Mouse (Mus musculus): ENCODE measurements around the gene Cdyl. TPM values are rescaled to one million over a fixed set of nuclear protein-coding genes. Genes with fewer than 3 reads are reported as not detected.

Cdyl gene
- polyA plus RNA-seq, 1 experiment from 2014 or later = 14.9 TPM

- Histone ChIP-seq H3K27ac (ENCODE audit: low read depth) (no peak overlapping the region), H3K27me3 (replicated peaks; ENCODE audit: control insufficient read depth, insufficient read depth, low read length) (no peaks in the 10 kb centered on the region), H3K4me1 (replicated peaks; ENCODE audit: control insufficient read depth, insufficient read depth, low read length) (peaks cover 14% of the 10 kb centered on the region; the same call in 1 of the 2 replicates), H3K4me3 (ENCODE audit: low read depth, low read length) (no peak overlapping the region), H3K4me2 (ENCODE audit: low read length) (no peak overlapping the region), H3K9ac (ENCODE audit: low read length) (no peak overlapping the region), H3K36me3 (ENCODE audit: control insufficient read depth, insufficient read depth, low read length) (peaks cover 23% of the 10 kb centered on the region), H3K9me3 (ENCODE audit: control insufficient read depth, low read length) (no peaks in the 10 kb centered on the region)
- DNase-seq (ENCODE audit: low spot score) (no peak), ATAC-seq (replicated peaks; ENCODE audit: low FRiP score, low TSS enrichment, low read depth) (no peak)
- 86% methylated on average over 16 of the region's 16 CpGs for WGBS
These were observed 156.2 kb downstream of the Cdyl start for GRCm38 (mm10) chr13:35815782-35816368.

- Histone ChIP-seq H3K4me2 (ENCODE audit: low read length) (no peak overlapping the region), H3K4me3 (ENCODE audit: low read depth, low read length) (no peak overlapping the region), H3K9me3 (ENCODE audit: control insufficient read depth, low read length) (no peaks in the 10 kb centered on the region), H3K9ac (ENCODE audit: low read length) (no peak overlapping the region), H3K27ac (ENCODE audit: low read depth) (no peak overlapping the region), H3K4me1 (replicated peaks; ENCODE audit: control insufficient read depth, insufficient read depth, low read length) (peaks cover 1% of the 10 kb centered on the region; the same call in 1 of the 2 replicates), H3K27me3 (replicated peaks; ENCODE audit: control insufficient read depth, insufficient read depth, low read length) (no peaks in the 10 kb centered on the region), H3K36me3 (ENCODE audit: control insufficient read depth, insufficient read depth, low read length) (peaks cover 23% of the 10 kb centered on the region)
- ATAC-seq (replicated peaks; ENCODE audit: low FRiP score, low TSS enrichment, low read depth) (no peak), DNase-seq (ENCODE audit: low spot score) (no peak)
- WGBS = 71% methylated on average over 3 of the region's 3 CpGs
These were observed 158.0 kb downstream of the Cdyl start for GRCm38 (mm10) chr13:35817626-35818025.

GRCm38 (mm10) chr13:35818060-35818459, 158.4 kb downstream of the Cdyl start:
- Histone ChIP-seq H3K9me3 (ENCODE audit: control insufficient read depth, low read length) (no peaks in the 10 kb centered on the region), H3K9ac (ENCODE audit: low read length) (no peak overlapping the region), H3K4me2 (ENCODE audit: low read length) (no peak overlapping the region), H3K27me3 (replicated peaks; ENCODE audit: control insufficient read depth, insufficient read depth, low read length) (no peaks in the 10 kb centered on the region), H3K4me3 (ENCODE audit: low read depth, low read length) (no peak overlapping the region), H3K27ac (ENCODE audit: low read depth) (no peak overlapping the region), H3K36me3 (ENCODE audit: control insufficient read depth, insufficient read depth, low read length) (peaks cover 23% of the 10 kb centered on the region), H3K4me1 (replicated peaks; ENCODE audit: control insufficient read depth, insufficient read depth, low read length) (no peaks in the 10 kb centered on the region)
- DNase-seq (ENCODE audit: low spot score) = no peak
- no peak for ATAC-seq (replicated peaks; ENCODE audit: low FRiP score, low TSS enrichment, low read depth)
- 81% methylated on average over 4 of the region's 4 CpGs for WGBS

- H3K27ac ChIP-seq (ENCODE audit: low read depth) = no peak overlapping the region
- no peak overlapping the region for H3K4me3 ChIP-seq (ENCODE audit: low read depth, low read length)
- no peaks in the 10 kb centered on the region for H3K4me1 ChIP-seq (replicated peaks; ENCODE audit: control insufficient read depth, insufficient read depth, low read length)
- DNase-seq (ENCODE audit: low spot score) (no peak), ATAC-seq (replicated peaks; ENCODE audit: low FRiP score, low TSS enrichment, low read depth) (no peak)
- H3K36me3 ChIP-seq (ENCODE audit: control insufficient read depth, insufficient read depth, low read length) = peaks cover 27% of the 10 kb centered on the region
- H3K4me2 ChIP-seq (ENCODE audit: low read length) = no peak overlapping the region
- 82% methylated on average over 10 of the region's 10 CpGs for WGBS
- H3K9me3 ChIP-seq (ENCODE audit: control insufficient read depth, low read length) = no peaks in the 10 kb centered on the region
- H3K9ac ChIP-seq (ENCODE audit: low read length) = no peak overlapping the region
- no peaks in the 10 kb centered on the region for H3K27me3 ChIP-seq (replicated peaks; ENCODE audit: control insufficient read depth, insufficient read depth, low read length)
These were observed 162.3 kb downstream of the Cdyl start for GRCm38 (mm10) chr13:35821821-35822454.

GRCm38 (mm10) chr13:35822795-35823194, 163.2 kb downstream of the Cdyl start:
- Histone ChIP-seq H3K4me2 (ENCODE audit: low read length) (no peak overlapping the region), H3K27me3 (replicated peaks; ENCODE audit: control insufficient read depth, insufficient read depth, low read length) (no peaks in the 10 kb centered on the region), H3K4me3 (ENCODE audit: low read depth, low read length) (no peak overlapping the region), H3K9ac (ENCODE audit: low read length) (no peak overlapping the region), H3K4me1 (replicated peaks; ENCODE audit: control insufficient read depth, insufficient read depth, low read length) (no peaks in the 10 kb centered on the region), H3K36me3 (ENCODE audit: control insufficient read depth, insufficient read depth, low read length) (peaks cover 24% of the 10 kb centered on the region), H3K9me3 (ENCODE audit: control insufficient read depth, low read length) (no peaks in the 10 kb centered on the region), H3K27ac (ENCODE audit: low read depth) (no peak overlapping the region)
- DNase-seq (ENCODE audit: low spot score) (no peak), ATAC-seq (replicated peaks; ENCODE audit: low FRiP score, low TSS enrichment, low read depth) (no peak)
- 87% methylated on average over 8 of the region's 8 CpGs for WGBS

GRCm38 (mm10) chr13:35825639-35826038, 166.0 kb downstream of the Cdyl start:
- no peak overlapping the region for H3K4me2 ChIP-seq (ENCODE audit: low read length)
- H3K9me3 ChIP-seq (ENCODE audit: control insufficient read depth, low read length) = no peaks in the 10 kb centered on the region
- H3K4me1 ChIP-seq (replicated peaks; ENCODE audit: control insufficient read depth, insufficient read depth, low read length) = no peaks in the 10 kb centered on the region
- H3K36me3 ChIP-seq (ENCODE audit: control insufficient read depth, insufficient read depth, low read length) = peaks cover 14% of the 10 kb centered on the region; the same call in 1 of the 2 replicates
- no peak overlapping the region for H3K9ac ChIP-seq (ENCODE audit: low read length)
- H3K27me3 ChIP-seq (replicated peaks; ENCODE audit: control insufficient read depth, insufficient read depth, low read length) = no peaks in the 10 kb centered on the region
- H3K27ac ChIP-seq (ENCODE audit: low read depth) = no peak overlapping the region
- ATAC-seq (replicated peaks; ENCODE audit: low FRiP score, low TSS enrichment, low read depth) (no peak), DNase-seq (ENCODE audit: low spot score) (no peak)
- H3K4me3 ChIP-seq (ENCODE audit: low read depth, low read length) = no peak overlapping the region
- 89% methylated on average over 2 of the region's 2 CpGs for WGBS

GRCm38 (mm10) chr13:35832676-35833075, 173.0 kb downstream of the Cdyl start:
- ATAC-seq (replicated peaks; ENCODE audit: low FRiP score, low TSS enrichment, low read depth) = no peak
- DNase-seq (ENCODE audit: low spot score) = no peak
- no peaks in the 10 kb centered on the region for H3K27me3 ChIP-seq (replicated peaks; ENCODE audit: control insufficient read depth, insufficient read depth, low read length)
- 47% methylated on average over 6 of the region's 6 CpGs for WGBS
- H3K4me2 ChIP-seq (ENCODE audit: low read length) = no peak overlapping the region
- H3K9ac ChIP-seq (ENCODE audit: low read length) = no peak overlapping the region
- H3K4me3 ChIP-seq (ENCODE audit: low read depth, low read length) = no peak overlapping the region
- H3K27ac ChIP-seq (ENCODE audit: low read depth) = no peak overlapping the region
- peaks cover 13% of the 10 kb centered on the region; the same call in 1 of the 2 replicates for H3K4me1 ChIP-seq (replicated peaks; ENCODE audit: control insufficient read depth, insufficient read depth, low read length)
- H3K9me3 ChIP-seq (ENCODE audit: control insufficient read depth, low read length) = no peaks in the 10 kb centered on the region
- H3K36me3 ChIP-seq (ENCODE audit: control insufficient read depth, insufficient read depth, low read length) = no peaks in the 10 kb centered on the region

- WGBS = 40% methylated on average over 6 of the region's 6 CpGs
- no peak for DNase-seq (ENCODE audit: low spot score)
These were observed 174.3 kb downstream of the Cdyl start for GRCm38 (mm10) chr13:35833941-35834340.

GRCm38 (mm10) chr13:35835669-35836068, 176.0 kb downstream of the Cdyl start:
- Histone ChIP-seq H3K4me2 (ENCODE audit: low read length) (no peak overlapping the region), H3K36me3 (ENCODE audit: control insufficient read depth, insufficient read depth, low read length) (no peaks in the 10 kb centered on the region), H3K4me3 (ENCODE audit: low read depth, low read length) (no peak overlapping the region), H3K27me3 (replicated peaks; ENCODE audit: control insufficient read depth, insufficient read depth, low read length) (no peaks in the 10 kb centered on the region), H3K27ac (ENCODE audit: low read depth) (no peak overlapping the region), H3K4me1 (replicated peaks; ENCODE audit: control insufficient read depth, insufficient read depth, low read length) (peaks cover 13% of the 10 kb centered on the region; the same call in 1 of the 2 replicates), H3K9me3 (ENCODE audit: control insufficient read depth, low read length) (no peaks in the 10 kb centered on the region), H3K9ac (ENCODE audit: low read length) (no peak overlapping the region)
- 81% methylated on average over 7 of the region's 7 CpGs for WGBS
- no peak for DNase-seq (ENCODE audit: low spot score)
- ATAC-seq (replicated peaks; ENCODE audit: low FRiP score, low TSS enrichment, low read depth) = no peak

More at GRCm38 (mm10) chr13:35833941-35834340, 174.3 kb downstream of the Cdyl start:
- Histone ChIP-seq H3K9me3 (ENCODE audit: control insufficient read depth, low read length) (no peaks in the 10 kb centered on the region), H3K4me3 (ENCODE audit: low read depth, low read length) (no peak overlapping the region), H3K4me1 (replicated peaks; ENCODE audit: control insufficient read depth, insufficient read depth, low read length) (peaks cover 13% of the 10 kb centered on the region; the same call in 1 of the 2 replicates), H3K27me3 (replicated peaks; ENCODE audit: control insufficient read depth, insufficient read depth, low read length) (no peaks in the 10 kb centered on the region), H3K27ac (ENCODE audit: low read depth) (no peak overlapping the region), H3K36me3 (ENCODE audit: control insufficient read depth, insufficient read depth, low read length) (no peaks in the 10 kb centered on the region), H3K4me2 (ENCODE audit: low read length) (no peak overlapping the region), H3K9ac (ENCODE audit: low read length) (no peak overlapping the region)
- no peak for ATAC-seq (replicated peaks; ENCODE audit: low FRiP score, low TSS enrichment, low read depth)
